Comparison of ENCODE assay signal across 27 mouse cellular contexts in genomic region chrX:159295879-159296278, GRCm38 (mm10).
DNase-seq lines count a peak whose midpoint lies in the region; ATAC-seq and TF ChIP-seq lines count a peak whose summit lies in the region.
"Had no signal": no experiment of that assay in that cellular context is flagged by ENCODE, and none has a peak within 500 bp of the region (broad histone marks: within the 10 kb centered on the region; RNA-seq: fewer than 3 reads in every experiment).

No protein-coding gene starts in this region.

- H3K4me3 ChIP-seq in MEL (ENCODE audit: control insufficient read depth in 1 of 2, insufficient read depth in 1 of 2, low read depth in 2 of 2, low read length in 2 of 2): no peak overlapping the region
- no peak overlapping the region for H3K4me3 ChIP-seq in forebrain, embryonic 10.5 days
- H3K4me3 ChIP-seq in heart, embryonic 12.5 days: no peak overlapping the region
- H3K4me3 ChIP-seq: gastrocnemius, adult 2 months; heart, embryonic 15.5 days had no signal

- H3K36me3 ChIP-seq in MEL (ENCODE audit: control insufficient read depth in 1 of 2, insufficient read depth in 2 of 2, low read length in 2 of 2): peaks cover 2 to 13% of the 10 kb centered on the region in 2 experiments
- H3K36me3 ChIP-seq in forebrain, embryonic 10.5 days (replicated peaks): 0 out of 2 replicates have a peak, but pooled peaks cover 3% of the 10 kb centered on the region
- H3K36me3 ChIP-seq in heart, embryonic 12.5 days: no peaks in the 10 kb centered on the region
- H3K36me3 ChIP-seq: heart, embryonic 15.5 days had no signal

- no peak overlapping the region for H3K27ac ChIP-seq in MEL (ENCODE audit: control insufficient read depth, low read depth, low read length)
- no peak overlapping the region for H3K27ac ChIP-seq in forebrain, embryonic 10.5 days
- H3K27ac ChIP-seq in heart, embryonic 12.5 days (ENCODE audit: poor library complexity, severe bottlenecking): no peak overlapping the region
- H3K27ac ChIP-seq: gastrocnemius, adult 2 months; heart, embryonic 15.5 days; hindbrain, embryonic 14.5 days; hindbrain, postnatal 0 days had no signal

- TF ChIP-seq POLR2A in MEL (IDR thresholded peaks at IDR 0.05; ENCODE audit: control insufficient read depth in 1 of 2, insufficient read depth in 1 of 2, low read depth in 1 of 2, low read length in 2 of 2, poor library complexity in 1 of 2): no peak

- H3K4me2 ChIP-seq in heart, embryonic 12.5 days: no peak overlapping the region
- H3K4me2 ChIP-seq: heart, embryonic 11.5 days; heart, embryonic 15.5 days; hindbrain, embryonic 14.5 days had no signal

- no peaks in the 10 kb centered on the region for H3K79me2 ChIP-seq in MEL (ENCODE audit: control insufficient read depth, insufficient read depth, low read length, poor library complexity)

- peak; percentile 57 for DNase-seq in MEL (ENCODE audit: low read depth, low spot score)
- no peak for DNase-seq in kidney, adult 8-10 months
- no peak for DNase-seq in forebrain, embryonic 10.5 days (ENCODE audit: extremely low spot score, low spot score)
- DNase-seq: adrenal gland, adult 8-10 months; adrenal gland, postnatal 25 days; cerebellum, adult 11-12 months; cerebellum, adult 8-10 months; cerebellum, postnatal 10 days; cerebellum, postnatal 36 days; forebrain, postnatal 0 days; gastrocnemius, adult 2 months; gastrocnemius, postnatal 25 days; heart, adult 11 months; heart, postnatal 10 days; heart, postnatal 36 days had no signal

- peaks cover 3 to 9% of the 10 kb centered on the region in 2 experiments for H3K4me1 ChIP-seq in MEL (ENCODE audit: control insufficient read depth in 1 of 2, insufficient read depth in 2 of 2, low read length in 2 of 2)
- no peaks in the 10 kb centered on the region for H3K4me1 ChIP-seq in forebrain, embryonic 10.5 days
- no peaks in the 10 kb centered on the region for H3K4me1 ChIP-seq in heart, embryonic 12.5 days (replicated peaks)
- H3K4me1 ChIP-seq: heart, embryonic 15.5 days had no signal

- no peak for TF ChIP-seq RAD21 in MEL (IDR thresholded peaks at IDR 0.05; ENCODE audit: low read depth, low read length)

- peak in 1 of 2 experiments; percentile 77; a peak in 2 of 4 replicates for TF ChIP-seq EP300 in MEL (IDR thresholded peaks at IDR 0.05; ENCODE audit: low read depth in 1 of 2, low read length in 2 of 2)

- no peaks in the 10 kb centered on the region for H3K9me3 ChIP-seq in MEL (replicated peaks; ENCODE audit: insufficient read depth, low read length)
- H3K9me3 ChIP-seq in forebrain, embryonic 10.5 days: no peaks in the 10 kb centered on the region
- H3K9me3 ChIP-seq in heart, embryonic 12.5 days (replicated peaks): no peaks in the 10 kb centered on the region
- H3K9me3 ChIP-seq: G1E; heart, embryonic 15.5 days had no signal

- H3K27me3 ChIP-seq in MEL (ENCODE audit: control insufficient read depth in 1 of 2, insufficient read depth in 2 of 2, low read length in 2 of 2): no peaks in the 10 kb centered on the region
- peaks cover 5% of the 10 kb centered on the region; the same call in 1 of the 2 replicates for H3K27me3 ChIP-seq in forebrain, embryonic 10.5 days (ENCODE audit: poor library complexity, severe bottlenecking)
- no peaks in the 10 kb centered on the region for H3K27me3 ChIP-seq in heart, embryonic 12.5 days (replicated peaks)
- H3K27me3 ChIP-seq: heart, embryonic 15.5 days had no signal

- H3K9ac ChIP-seq in MEL (ENCODE audit: control insufficient read depth, low read depth, low read length, poor library complexity, severe bottlenecking): no peak overlapping the region
- H3K9ac ChIP-seq in heart, embryonic 12.5 days: no peak overlapping the region
- H3K9ac ChIP-seq: forebrain, postnatal 0 days; heart, embryonic 15.5 days; hindbrain, embryonic 14.5 days had no signal

- WGBS in forebrain, embryonic 10.5 days: 97% methylated on average over 1 of the region's 1 CpGs
- WGBS in heart, embryonic 12.5 days: 79% methylated on average over 1 of the region's 1 CpGs

- no peak for TF ChIP-seq CTCF in MEL (IDR thresholded peaks at IDR 0.05 in 2 of 3, conservative IDR thresholded peaks at IDR 0.05 in 1 of 3; ENCODE audit: control insufficient read depth in 1 of 3, insufficient read depth in 1 of 3, low read depth in 2 of 3, low read length in 3 of 3, poor library complexity in 1 of 3, severe bottlenecking in 1 of 3)

- ATAC-seq in granulocyte monocyte progenitor cell, adult 5-6 weeks (replicated peaks; ENCODE audit: poor library complexity, severe bottlenecking): peak; percentile 63
- ATAC-seq in megakaryocyte progenitor cell, adult 5-6 weeks (replicated peaks; ENCODE audit: poor library complexity): peak; percentile 29; the same call in 1 of the 2 replicates
- ATAC-seq in heart, embryonic 12.5 days (ENCODE audit: insufficient number of reproducible peaks, low FRiP score): no peak
- ATAC-seq: activated CD4-positive, CD25-positive, alpha-beta regulatory T cell, adult 4 months; forebrain, embryonic 14.5 days; forebrain, postnatal 0 days; hindbrain, postnatal 0 days; inflammation-experienced regulatory T-cells, adult 6 months; intestine, postnatal 0 days had no signal

TF ChIP-seq in MEL, 35 proteins besides CTCF, POLR2A, EP300 and RAD21:
- TF ChIP-seq TAL1 (IDR thresholded peaks at IDR 0.05; ENCODE audit: low read length): no peak
- TF ChIP-seq GATA1 (IDR thresholded peaks at IDR 0.05; ENCODE audit: low read depth, low read length): peak; percentile 64
- TF ChIP-seq SMC3 (IDR thresholded peaks at IDR 0.05; ENCODE audit: low read depth, low read length): no peak
- no peak for TF ChIP-seq KAT2A (conservative IDR thresholded peaks at IDR 0.05; ENCODE audit: low read depth, low read length)
- TF ChIP-seq GABPA (IDR thresholded peaks at IDR 0.05; ENCODE audit: low read depth, low read length): no peak
- TF ChIP-seq MAX (IDR thresholded peaks at IDR 0.05; ENCODE audit: low read length): no peak
- no peak for TF ChIP-seq TBP (IDR thresholded peaks at IDR 0.05; ENCODE audit: low read depth, low read length)
- TF ChIP-seq TCF12 (IDR thresholded peaks at IDR 0.05; ENCODE audit: low read depth, low read length): 0 out of 2 replicates have a peak, but pooled peaks have one; percentile 13
- TF ChIP-seq MAFK (IDR thresholded peaks at IDR 0.05; ENCODE audit: borderline replicate concordance, low read depth, low read length): no peak
- no peak for TF ChIP-seq JUND (IDR thresholded peaks at IDR 0.05; ENCODE audit: low read depth, low read length)
- TF ChIP-seq ZC3H11A (IDR thresholded peaks at IDR 0.05; ENCODE audit: low read depth, low read length): no peak
- TF ChIP-seq CHD2 (IDR thresholded peaks at IDR 0.05; ENCODE audit: low read length): no peak
- TF ChIP-seq RCOR1 (IDR thresholded peaks at IDR 0.05; ENCODE audit: low read depth, low read length): no peak
- TF ChIP-seq POLR2AphosphoS5 (IDR thresholded peaks at IDR 0.05; ENCODE audit: borderline replicate concordance, low read depth, low read length): no peak
- no peak for TF ChIP-seq USF2 (IDR thresholded peaks at IDR 0.05; ENCODE audit: borderline replicate concordance in 1 of 2, insufficient read depth in 1 of 2, low read depth in 1 of 2, low read length in 2 of 2)
- TF ChIP-seq BHLHE40 (IDR thresholded peaks at IDR 0.05; ENCODE audit: borderline replicate concordance, low read depth, low read length): no peak
- no peak for TF ChIP-seq ZMIZ1 (IDR thresholded peaks at IDR 0.05; ENCODE audit: low read depth, low read length)
- TF ChIP-seq CHD1 (IDR thresholded peaks at IDR 0.05; ENCODE audit: low read depth, low read length): no peak
- TF ChIP-seq MYC (IDR thresholded peaks at IDR 0.05; ENCODE audit: low read depth, low read length): no peak
- no peak for TF ChIP-seq NELFE (IDR thresholded peaks at IDR 0.05; ENCODE audit: low read depth, low read length)
- no peak for TF ChIP-seq E2F4 (IDR thresholded peaks at IDR 0.05; ENCODE audit: borderline replicate concordance, low read depth, low read length)
- no peak for TF ChIP-seq MAZ (IDR thresholded peaks at IDR 0.05; ENCODE audit: low read depth, low read length)
- TF ChIP-seq ELF1 (IDR thresholded peaks at IDR 0.05; ENCODE audit: low read depth, low read length): no peak
- TF ChIP-seq SIN3A (IDR thresholded peaks at IDR 0.05; ENCODE audit: low read length): 0 out of 2 replicates have a peak, but pooled peaks have one; percentile 19
- no peak for TF ChIP-seq UBTF (IDR thresholded peaks at IDR 0.05; ENCODE audit: borderline replicate concordance, insufficient read depth, low read depth, low read length)
- 0 out of 2 replicates have a peak, but pooled peaks have one; percentile 14 for TF ChIP-seq HCFC1 (IDR thresholded peaks at IDR 0.05; ENCODE audit: low read depth, low read length)
- 0 out of 2 replicates have a peak, but pooled peaks have one; percentile 9 for TF ChIP-seq ETS1 (IDR thresholded peaks at IDR 0.05; ENCODE audit: low read depth, low read length)
- TF ChIP-seq MXI1 (IDR thresholded peaks at IDR 0.05; ENCODE audit: low read depth, low read length): no peak
- no peak for TF ChIP-seq USF1 (IDR thresholded peaks at IDR 0.05; ENCODE audit: low read depth, low read length)
- no peak for TF ChIP-seq POLR2AphosphoS2 (IDR thresholded peaks at IDR 0.05; ENCODE audit: low read length)
- no peak for TF ChIP-seq NRF1 (IDR thresholded peaks at IDR 0.05; ENCODE audit: insufficient read depth, low read depth, low read length, poor library complexity, severe bottlenecking)
- TF ChIP-seq ZNF384 (IDR thresholded peaks at IDR 0.05; ENCODE audit: low read depth, low read length): peak; percentile 95
- TF ChIP-seq MYB (IDR thresholded peaks at IDR 0.05; ENCODE audit: low read depth, low read length): no peak
- TF ChIP-seq MEF2A (IDR thresholded peaks at IDR 0.05; ENCODE audit: extremely low read depth, insufficient replicate concordance, low read depth, low read length, poor library complexity, severe bottlenecking): no peak
- no peak for TF ChIP-seq ZKSCAN1 (IDR thresholded peaks at IDR 0.05; ENCODE audit: low read depth, low read length)
